Mouse (Mus musculus): ENCODE data around the gene Rhot2. TPM values are rescaled to one million over a fixed set of nuclear protein-coding genes. Genes with fewer than 3 reads are reported as not detected.

Gene Rhot2
- 27.1 TPM for polyA plus RNA-seq (2017; shearing (Covaris generic))

GRCm38 (mm10) chr17:25844396-25844901, at the start of gene Rhot2:
Gene Rhot2 (minus strand): TSS chr17:25844851.

GRCm38 (mm10) chr17:25880196-25880910, 35.7 kb upstream of the Rhot2 start, which contains the start of gene Wfikkn1:
Gene Wfikkn1 (minus strand): TSS chr17:25880858.

GRCm38 (mm10) chr17:25874721-25875170, 30.1 kb upstream of the Rhot2 start, which contains the start of gene Mettl26:
Gene Mettl26 (plus strand): TSS chr17:25875074.

GRCm38 (mm10) chr17:25868601-25869191, 24.0 kb upstream of the Rhot2 start, which contains the start of gene Mcrip2:
Gene Mcrip2 (minus strand): TSS chr17:25868764.

GRCm38 (mm10) chr17:25860832-25861703, 16.4 kb upstream of the Rhot2 start, which contains the start of gene Wdr90:
Gene Wdr90 (minus strand): TSS chr17:25861501.

GRCm38 (mm10) chr17:25841117-25841880, 3.4 kb downstream of the Rhot2 start, which contains the start of gene Gm20683:
Gene Gm20683 (minus strand): TSS chr17:25841763.

GRCm38 (mm10) chr17:25837076-25837410, 7.6 kb downstream of the Rhot2 start, which contains the start of gene Rhbdl1:
Gene Rhbdl1 (minus strand): TSS chr17:25837295.

GRCm38 (mm10) chr17:25833291-25833663, 11.4 kb downstream of the Rhot2 start, which contains the start of gene Stub1:
Gene Stub1 (minus strand): TSS chr17:25833404.

GRCm38 (mm10) chr17:25828712-25829557, 15.7 kb downstream of the Rhot2 start, which contains the start of gene Jmjd8:
Gene Jmjd8 (plus strand): TSS chr17:25828867.

GRCm38 (mm10) chr17:25823452-25823851, 21.2 kb downstream of the Rhot2 start, which contains the start of gene Wdr24:
Gene Wdr24 (plus strand): TSS chr17:25823627.

GRCm38 (mm10) chr17:25808789-25809605, 35.7 kb downstream of the Rhot2 start, which contains the start of gene Fbxl16:
Gene Fbxl16 (plus strand): TSS chr17:25809085.

GRCm38 (mm10) chr17:25796951-25797369, 47.7 kb downstream of the Rhot2 start, which contains the start of gene Metrn:
Gene Metrn (minus strand): TSS chr17:25797136.

GRCm38 (mm10) chr17:25795609-25796092, 49.0 kb downstream of the Rhot2 start, which contains the start of gene AC134908.4:
Gene AC134908.4 (minus strand): TSS chr17:25795659.

GRCm38 (mm10) chr17:25792615-25793014, 52.0 kb downstream of the Rhot2 start, which contains the start of gene Fam173a:
Gene Fam173a (minus strand): TSS chr17:25792901.

Other genes starting within 250 kb of the Rhot2 start
- not detected for gene Gng13, start 127.7 kb downstream of the Rhot2 start, polyA plus RNA-seq (2017; shearing (Covaris generic))
- 4.7 TPM for gene Chtf18, start 117.4 kb downstream of the Rhot2 start, polyA plus RNA-seq (2017; shearing (Covaris generic))
- 4.0 TPM for gene Rpusd1, start 117.2 kb downstream of the Rhot2 start, polyA plus RNA-seq (2017; shearing (Covaris generic))
- not detected for gene Mslnl, start 108.8 kb downstream of the Rhot2 start, polyA plus RNA-seq (2017; shearing (Covaris generic))
- not detected for gene Msln, start 90.5 kb downstream of the Rhot2 start, polyA plus RNA-seq (2017; shearing (Covaris generic))
- 15.6 TPM for gene Narfl, start 71.1 kb downstream of the Rhot2 start, polyA plus RNA-seq (2017; shearing (Covaris generic))
- gene Haghl, start 59.2 kb downstream of the Rhot2 start, polyA plus RNA-seq (2017; shearing (Covaris generic)) = 23.1 TPM
- 0.29 TPM for gene Ccdc78, start 58.3 kb downstream of the Rhot2 start, polyA plus RNA-seq (2017; shearing (Covaris generic))
- gene Fam173a, start 52.0 kb downstream of the Rhot2 start, polyA plus RNA-seq (2017; shearing (Covaris generic)) = 125 TPM
- not detected for gene AC134908.4, start 49.2 kb downstream of the Rhot2 start, polyA plus RNA-seq (2017; shearing (Covaris generic))
- 28.1 TPM for gene Metrn, start 47.7 kb downstream of the Rhot2 start, polyA plus RNA-seq (2017; shearing (Covaris generic))
- gene Fbxl16, start 35.8 kb downstream of the Rhot2 start, polyA plus RNA-seq (2017; shearing (Covaris generic)) = not detected
- 19.3 TPM for gene Wdr24, start 21.2 kb downstream of the Rhot2 start, polyA plus RNA-seq (2017; shearing (Covaris generic))
- gene Jmjd8, start 16.0 kb downstream of the Rhot2 start, polyA plus RNA-seq (2017; shearing (Covaris generic)) = 18.3 TPM
- gene Stub1, start 11.4 kb downstream of the Rhot2 start, polyA plus RNA-seq (2017; shearing (Covaris generic)) = 126 TPM
- not detected for gene Rhbdl1, start 7.6 kb downstream of the Rhot2 start, polyA plus RNA-seq (2017; shearing (Covaris generic))
- 1.9 TPM for gene Gm20683, start 3.1 kb downstream of the Rhot2 start, polyA plus RNA-seq (2017; shearing (Covaris generic))
- 20.9 TPM for gene Wdr90, start 16.6 kb upstream of the Rhot2 start, polyA plus RNA-seq (2017; shearing (Covaris generic))
- 18.5 TPM for gene Mcrip2, start 23.9 kb upstream of the Rhot2 start, polyA plus RNA-seq (2017; shearing (Covaris generic))
- 41.5 TPM for gene Mettl26, start 30.2 kb upstream of the Rhot2 start, polyA plus RNA-seq (2017; shearing (Covaris generic))
- 0.21 TPM for gene Wfikkn1, start 36.0 kb upstream of the Rhot2 start, polyA plus RNA-seq (2017; shearing (Covaris generic))
- 17.2 TPM for gene Rab40c, start 74.9 kb upstream of the Rhot2 start, polyA plus RNA-seq (2017; shearing (Covaris generic))
- gene Pigq, start 100.1 kb upstream of the Rhot2 start, polyA plus RNA-seq (2017; shearing (Covaris generic)) = 39.1 TPM
- gene Nhlrc4, start 100.1 kb upstream of the Rhot2 start, polyA plus RNA-seq (2017; shearing (Covaris generic)) = not detected
- not detected for gene A930017K11Rik, start 107.7 kb upstream of the Rhot2 start, polyA plus RNA-seq (2017; shearing (Covaris generic))
- gene Capn15, start 140.9 kb upstream of the Rhot2 start, polyA plus RNA-seq (2017; shearing (Covaris generic)) = 21.9 TPM
- gene Rab11fip3, start 224.7 kb upstream of the Rhot2 start, polyA plus RNA-seq (2017; shearing (Covaris generic)) = 20.2 TPM
- gene Decr2, start 245.5 kb upstream of the Rhot2 start, polyA plus RNA-seq (2017; shearing (Covaris generic)) = 20.8 TPM